Mouse (Mus musculus) olfactory bulb, adult 2 months (tissue): ENCODE measurements at regions not wholly inside any gene's neighbourhood (a gene's known extent, or its start where the extent isn't known, plus 50 kb on each side); places are given as distances from the start of the nearest gene placed in this dataset.

Experiments
- CTCF ChIP-seq: fragments of 200-500 bp; IDR thresholded peaks from 2 replicates; pipeline ENCODE4 v1.5.1; 2012; ENCODE audit warnings: low read depth, mild to moderate bottlenecking, low read length, moderate library complexity; ENCODE audit not compliant: insufficient read depth
- POLR2A ChIP-seq: fragments of 200-500 bp; IDR thresholded peaks from 2 replicates; pipeline ENCODE4 v1.6.1; 2012; ENCODE audit warnings: mild to moderate bottlenecking, low read depth, low read length, moderate library complexity; ENCODE audit not compliant: insufficient read depth

DNA sequence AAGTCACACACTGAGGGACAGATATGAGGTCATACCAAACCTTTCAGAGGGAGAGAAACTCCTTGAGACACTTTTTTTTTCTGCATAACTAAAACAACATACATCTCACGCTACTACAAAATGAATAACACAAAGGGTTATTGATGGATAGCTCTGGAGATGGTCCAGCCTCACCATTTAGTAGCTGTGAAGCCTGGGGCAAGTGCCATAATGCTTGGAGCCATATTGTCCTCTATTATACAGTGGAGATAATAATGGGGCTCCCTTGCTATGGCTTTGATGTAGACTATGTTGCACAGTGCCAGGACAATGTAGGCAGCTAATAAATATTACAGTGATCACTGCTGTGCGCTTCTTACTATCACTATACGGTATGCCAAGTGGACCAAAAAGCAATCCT, 168.3 kb downstream of the Nedd1 start:
- TF ChIP-seq POLR2A (no peak), CTCF (no peak)
